Mouse (Mus musculus): ENCODE measurements around the gene Epyc.

GRCm38 (mm10) chr10:97722709-97723108, 78.8 kb downstream of the Epyc start:
- no peak for TF ChIP-seq MAFK (IDR thresholded peaks at IDR 0.05; ENCODE audit: insufficient read depth, low read depth, low read length)
- TF ChIP-seq HCFC1 (IDR thresholded peaks at IDR 0.05; ENCODE audit: borderline replicate concordance, insufficient read depth, low read length) = no peak
- TF ChIP-seq CHD2 (IDR thresholded peaks at IDR 0.05; ENCODE audit: low read depth, low read length) = no peak
- no peak for TF ChIP-seq ZNF384 (IDR thresholded peaks at IDR 0.05; ENCODE audit: low read depth, low read length)
